ENCODE assay signal across 22 mouse cellular contexts in genomic region chr2:119584282-119584681, GRCm38 (mm10). TPM values are rescaled to one million over a fixed set of nuclear protein-coding genes. Genes with fewer than 3 reads are reported as not detected.
"Had no signal": no experiment of that assay in that cellular context is flagged by ENCODE, and none has a peak within 500 bp of the region (broad histone marks: within the 10 kb centered on the region; RNA-seq: fewer than 3 reads in every experiment).

No protein-coding gene starts in this region.

- H3K27ac ChIP-seq: liver, embryonic 15.5 days; lung, embryonic 15.5 days; macrophage; midbrain, embryonic 10.5 days; midbrain, embryonic 12.5 days; neural tube, embryonic 12.5 days had no signal

- H3K4me3 ChIP-seq: liver, embryonic 15.5 days; lung, embryonic 15.5 days; midbrain, embryonic 10.5 days; midbrain, embryonic 12.5 days; neural tube, embryonic 12.5 days had no signal

- H3K27me3 ChIP-seq: liver, embryonic 15.5 days; lung, embryonic 15.5 days; midbrain, embryonic 12.5 days; neural tube, embryonic 12.5 days had no signal

- H3K4me1 ChIP-seq: lung, embryonic 15.5 days; midbrain, embryonic 10.5 days; midbrain, embryonic 12.5 days; neural tube, embryonic 12.5 days had no signal

- DNase-seq: liver, postnatal 0 days; lung, adult 2 months; lung, postnatal 14 days; lung, postnatal 36 days; midbrain, embryonic 14.5 days; retina, postnatal 1 day; right cerebral cortex, adult 18-20 months; right cerebral cortex, postnatal 25 days; right cerebral cortex, postnatal 4 days; spleen, adult 18-20 months; thymus, adult 18-20 months; thymus, postnatal 14 days; thymus, postnatal 36 days had no signal

- ATAC-seq: liver, postnatal 0 days; lung, postnatal 0 days; midbrain, embryonic 16.5 days had no signal

- H3K36me3 ChIP-seq: lung, embryonic 15.5 days; midbrain, embryonic 12.5 days had no signal

- H3K9me3 ChIP-seq: liver, embryonic 15.5 days; lung, embryonic 15.5 days; midbrain, embryonic 10.5 days; midbrain, embryonic 12.5 days; neural tube, embryonic 12.5 days had no signal

- H3K9ac ChIP-seq: liver, embryonic 15.5 days; liver, postnatal 0 days; lung, embryonic 15.5 days; midbrain, embryonic 12.5 days; neural tube, embryonic 12.5 days had no signal

RNA-seq across cellular contexts. Expression of gene Exd1, which starts 36.9 kb away (rescaled TPM):
- total RNA-seq: megakaryocyte-erythroid progenitor cell, adult 5-6 weeks had no signal
